Mouse (Mus musculus): Measurements from ENCODE around the gene Bcl2l12.

GRCm38 (mm10) chr7:44955628-44956027 is 42.9 kb downstream of the Bcl2l12 start:
- TF ChIP-seq CTCF (conservative IDR thresholded peaks at IDR 0.05; ENCODE audit: low read length) (peak; percentile 60), POU5F1 (IDR thresholded peaks at IDR 0.05; ENCODE audit: borderline replicate concordance, low read length) (no peak)
